Mouse (Mus musculus): ENCODE data around the gene Plekhj1.

Gene Plekhj1

GRCm38 (mm10) chr10:80804340-80804739 is 5.9 kb upstream of the Plekhj1 start:
- DNase-seq, result no peak

GRCm38 (mm10) chr10:80802996-80803395 is 4.6 kb upstream of the Plekhj1 start:
- DNase-seq, result no peak

GRCm38 (mm10) chr10:80802204-80802912 is 3.9 kb upstream of the Plekhj1 start:
- no peak for DNase-seq

GRCm38 (mm10) chr10:80799070-80799566 is 692 bp upstream of the Plekhj1 start:
- DNase-seq, result no peak

- peak; percentile 73 to 91 for DNase-seq
Observed at GRCm38 (mm10) chr10:80797186-80798149, 958 bp downstream of the Plekhj1 start.

- no peak for DNase-seq
Observed at GRCm38 (mm10) chr10:80796307-80796848, 2.0 kb downstream of the Plekhj1 start.

GRCm38 (mm10) chr10:80794750-80795149 is 3.7 kb downstream of the Plekhj1 start:
- DNase-seq, result no peak

- DNase-seq, result peak in 1 of 2 experiments; percentile 47
Observed at GRCm38 (mm10) chr10:80793803-80794202, 4.6 kb downstream of the Plekhj1 start.

GRCm38 (mm10) chr10:80793033-80793784 is 5.2 kb downstream of the Plekhj1 start:
- no peak for DNase-seq

GRCm38 (mm10) chr10:80792175-80793032 is 6.0 kb downstream of the Plekhj1 start:
- DNase-seq, result no peak

GRCm38 (mm10) chr10:80791476-80792174 is 6.8 kb downstream of the Plekhj1 start:
- DNase-seq, result no peak

- no peak for DNase-seq
Observed at GRCm38 (mm10) chr10:80790761-80791404, 7.5 kb downstream of the Plekhj1 start.

- no peak for DNase-seq
Observed at GRCm38 (mm10) chr10:80787517-80787916, 10.9 kb downstream of the Plekhj1 start.

GRCm38 (mm10) chr10:80785963-80786362 is 12.5 kb downstream of the Plekhj1 start:
- DNase-seq, result no peak

GRCm38 (mm10) chr10:80784871-80785270 is 13.6 kb downstream of the Plekhj1 start:
- no peak for DNase-seq

- no peak for DNase-seq
Observed at GRCm38 (mm10) chr10:80784302-80784701, 14.1 kb downstream of the Plekhj1 start.

GRCm38 (mm10) chr10:80779565-80779964 is 18.9 kb downstream of the Plekhj1 start:
- DNase-seq, result no peak

- DNase-seq, result no peak
Observed at GRCm38 (mm10) chr10:80777123-80777522, 21.3 kb downstream of the Plekhj1 start.

- DNase-seq, result no peak
Observed at GRCm38 (mm10) chr10:80776358-80776869, 22.0 kb downstream of the Plekhj1 start.

GRCm38 (mm10) chr10:80775731-80776130 is 22.7 kb downstream of the Plekhj1 start:
- no peak for DNase-seq
